Mouse (Mus musculus) MEL (cell line): ENCODE measurements around the gene Skap2. TPM values are rescaled to one million over a fixed set of nuclear protein-coding genes. Genes with fewer than 3 reads are reported as not detected.

Experiments
- DNase-seq: peaks from one replicate; pipeline ENCODE4 v3.0.0; 2011; ENCODE audit warnings: low read depth, low spot score
- H3K27ac ChIP-seq: 2 replicates; pipeline ENCODE4 v1.5.1; 2012; ENCODE audit warnings: low read depth, mild to moderate bottlenecking, control low read depth, low read length, moderate library complexity; ENCODE audit not compliant: control insufficient read depth
- H3K27me3 ChIP-seq, 2 experiments: fragments of 150-350 bp in 1 of 2; sonication (generic) in 1 of 2; 2 replicates each; pipeline ENCODE4 v1.6.1; 2012; ENCODE audit warnings: low read length in 2 of 2, mild to moderate bottlenecking in 2 of 2, improper control_type of control experiment in 1 of 2, moderate library complexity in 1 of 2; ENCODE audit not compliant: insufficient read depth in 2 of 2, control insufficient read depth in 1 of 2
- H3K36me3 ChIP-seq, 2 experiments: 2 replicates each; pipeline ENCODE4 v1.6.1; 2012 to 2014; ENCODE audit warnings: low read length in 2 of 2, improper control_type of control experiment in 1 of 2, inconsistent platforms in 1 of 2, mild to moderate bottlenecking in 1 of 2; ENCODE audit not compliant: insufficient read depth in 2 of 2, control insufficient read depth in 1 of 2
- H3K4me1 ChIP-seq, 2 experiments: fragments of 150-350 bp in 1 of 2; sonication (generic) in 1 of 2; 2 replicates each; pipeline ENCODE4 v1.6.1; 2012; ENCODE audit warnings: low read length in 2 of 2, improper control_type of control experiment in 1 of 2, mild to moderate bottlenecking in 1 of 2; ENCODE audit not compliant: insufficient read depth in 2 of 2, control insufficient read depth in 1 of 2
- H3K4me3 ChIP-seq, 2 experiments: fragments of 150-350 bp in 1 of 2; sonication (generic) in 1 of 2; 2 replicates each; pipeline ENCODE4 v1.5.1; 2012; ENCODE audit warnings: low read depth in 2 of 2, low read length in 2 of 2, mild to moderate bottlenecking in 2 of 2, moderate library complexity in 2 of 2, control low read depth in 1 of 2, improper control_type of control experiment in 1 of 2; ENCODE audit not compliant: control insufficient read depth in 1 of 2, insufficient read depth in 1 of 2
- H3K79me2 ChIP-seq: 2 replicates; pipeline ENCODE4 v1.6.1; 2012; ENCODE audit warnings: mild to moderate bottlenecking, low read length, moderate library complexity; ENCODE audit not compliant: control insufficient read depth, poor library complexity, insufficient read depth
- H3K9ac ChIP-seq: 2 replicates; pipeline ENCODE4 v1.6.1; 2012; ENCODE audit warnings: low read depth, mild to moderate bottlenecking, control low read depth, low read length, moderate library complexity; ENCODE audit not compliant: control insufficient read depth, poor library complexity, severe bottlenecking
- H3K9me3 ChIP-seq: fragments of 150-350 bp; sonication (generic); replicated peaks from 2 replicates; pipeline ENCODE4 v1.6.1; 2012; ENCODE audit warnings: mild to moderate bottlenecking, low read length, improper control_type of control experiment, moderate library complexity; ENCODE audit not compliant: insufficient read depth
- CHD1 ChIP-seq: IDR thresholded peaks from 2 replicates; pipeline ENCODE4 v1.6.1; 2012; ENCODE audit warnings: low read depth, mild to moderate bottlenecking, inconsistent platforms, low read length, improper control_type of control experiment
- E2F4 ChIP-seq: IDR thresholded peaks from 2 replicates; pipeline ENCODE4 v1.6.1; 2011; ENCODE audit warnings: low read depth, low read length, improper control_type of control experiment, borderline replicate concordance
- EP300 ChIP-seq, 2 experiments: IDR thresholded peaks; 2 replicates each; pipeline ENCODE4 v1.6.1; 2011; ENCODE audit warnings: improper control_type of control experiment in 2 of 2, low read length in 2 of 2, low read depth in 1 of 2, mild to moderate bottlenecking in 1 of 2
- ETS1 ChIP-seq: IDR thresholded peaks from 2 replicates; pipeline ENCODE4 v1.6.1; 2012; ENCODE audit warnings: low read depth, mild to moderate bottlenecking, inconsistent platforms, low read length, improper control_type of control experiment, moderate library complexity
- GABPA ChIP-seq: IDR thresholded peaks from 2 replicates; pipeline ENCODE4 v1.6.1; 2012; ENCODE audit warnings: low read depth, mild to moderate bottlenecking, inconsistent platforms, low read length, improper control_type of control experiment, moderate library complexity
- GATA1 ChIP-seq: IDR thresholded peaks from 2 replicates; pipeline ENCODE4 v1.6.1; 2011; ENCODE audit warnings: low read depth, low read length, improper control_type of control experiment
- HCFC1 ChIP-seq: IDR thresholded peaks from 2 replicates; pipeline ENCODE4 v1.6.1; 2012; ENCODE audit warnings: low read depth, mild to moderate bottlenecking, inconsistent platforms, low read length, improper control_type of control experiment, moderate library complexity
- JUND ChIP-seq: IDR thresholded peaks from 2 replicates; pipeline ENCODE4 v1.6.1; 2011; ENCODE audit warnings: low read depth, mild to moderate bottlenecking, improper control_type of control experiment, low read length
- MAZ ChIP-seq: IDR thresholded peaks from 2 replicates; pipeline ENCODE4 v1.6.1; 2012; ENCODE audit warnings: low read depth, mild to moderate bottlenecking, inconsistent platforms, low read length, improper control_type of control experiment
- MYB ChIP-seq: IDR thresholded peaks from 2 replicates; pipeline ENCODE4 v1.6.1; 2011; ENCODE audit warnings: mild to moderate bottlenecking, low read depth, low read length, improper control_type of control experiment
- MYC ChIP-seq: IDR thresholded peaks from 2 replicates; pipeline ENCODE4 v1.6.1; 2011; ENCODE audit warnings: low read depth, mild to moderate bottlenecking, low read length, improper control_type of control experiment, moderate library complexity
- NELFE ChIP-seq: IDR thresholded peaks from 2 replicates; pipeline ENCODE4 v1.6.1; 2011; ENCODE audit warnings: low read depth, low read length, improper control_type of control experiment
- POLR2AphosphoS2 ChIP-seq: IDR thresholded peaks from 2 replicates; pipeline ENCODE4 v1.6.1; 2011; ENCODE audit warnings: low read length, improper control_type of control experiment
- POLR2AphosphoS5 ChIP-seq: IDR thresholded peaks from 2 replicates; pipeline ENCODE4 v1.6.1; 2012; ENCODE audit warnings: low read depth, borderline replicate concordance, mild to moderate bottlenecking, inconsistent platforms, low read length, moderate library complexity, mixed read lengths
- RAD21 ChIP-seq: IDR thresholded peaks from 2 replicates; pipeline ENCODE4 v1.6.1; 2011; ENCODE audit warnings: mild to moderate bottlenecking, low read depth, low read length, improper control_type of control experiment
- RCOR1 ChIP-seq: IDR thresholded peaks from 2 replicates; pipeline ENCODE4 v1.6.1; 2012; ENCODE audit warnings: low read depth, mild to moderate bottlenecking, inconsistent platforms, low read length, improper control_type of control experiment
- TAL1 ChIP-seq: IDR thresholded peaks from 2 replicates; pipeline ENCODE4 v1.6.1; 2012; ENCODE audit warnings: mild to moderate bottlenecking, inconsistent platforms, low read length, moderate library complexity, mixed read lengths
- TBP ChIP-seq: IDR thresholded peaks from 2 replicates; pipeline ENCODE4 v1.8.0; 2011; ENCODE audit warnings: low read depth, low read length, improper control_type of control experiment
- TCF12 ChIP-seq: IDR thresholded peaks from 2 replicates; pipeline ENCODE4 v1.6.1; 2014; ENCODE audit warnings: low read depth, mild to moderate bottlenecking, inconsistent platforms, low read length, improper control_type of control experiment, moderate library complexity
- USF2 ChIP-seq, 2 experiments: IDR thresholded peaks; 2 replicates each; pipeline ENCODE4 v1.6.1; 2011 to 2012; ENCODE audit warnings: improper control_type of control experiment in 2 of 2, low read length in 2 of 2, borderline replicate concordance in 1 of 2, inconsistent platforms in 1 of 2, low read depth in 1 of 2, mild to moderate bottlenecking in 1 of 2; ENCODE audit not compliant: insufficient read depth in 1 of 2
- ZC3H11A ChIP-seq: IDR thresholded peaks from 2 replicates; pipeline ENCODE4 v1.6.1; 2012; ENCODE audit warnings: low read depth, mild to moderate bottlenecking, inconsistent platforms, low read length, improper control_type of control experiment
- ZNF384 ChIP-seq: IDR thresholded peaks from 2 replicates; pipeline ENCODE4 v1.6.1; 2012; ENCODE audit warnings: low read depth, mild to moderate bottlenecking, inconsistent platforms, low read length, improper control_type of control experiment
- polyA plus RNA-seq, 2 experiments: library from polyadenylated mRNA; stranded (reverse) in 1 of 2; unstranded in 1 of 2; fragments of >175 nt in 1 of 2; fragments of >200 nt in 1 of 2; gene quantifications; 2 replicates each; pipeline versions ENCODE4 v1.2.1 to v1.2.4; 2012; ENCODE audit warnings: low replicate concordance in 2 of 2, low read depth in 1 of 2; ENCODE audit not compliant: insufficient read length in 2 of 2, insufficient read depth in 1 of 2, missing spikeins in 1 of 2
- total RNA-seq: library from RNA; depleted of rRNA; stranded (reverse); fragments of 300-350 nt; gene quantifications from 2 replicates; pipeline ENCODE4 v1.2.3, GENCODE M21; 2012

Gene Skap2
- total and polyA plus RNA-seq, 3 experiments: 17.8 to 31.3 TPM; not detected in 1

- no peaks in the 10 kb centered on the region for H3K4me1 ChIP-seq
- no peaks in the 10 kb centered on the region for H3K79me2 ChIP-seq
- TF ChIP-seq USF2 (IDR thresholded peaks at IDR 0.05; ENCODE audit: borderline replicate concordance in 1 of 2, insufficient read depth in 1 of 2, low read depth in 1 of 2, low read length in 2 of 2): no peak
- no peak for TF ChIP-seq RAD21
- no peak for TF ChIP-seq NELFE
- no peak for TF ChIP-seq RCOR1
- TF ChIP-seq TAL1: no peak
- TF ChIP-seq MAZ: no peak
- no peak for TF ChIP-seq ZC3H11A
- no peak for TF ChIP-seq GABPA
- no peak for TF ChIP-seq POLR2AphosphoS2
- TF ChIP-seq JUND: no peak
- TF ChIP-seq MYB: no peak
- TF ChIP-seq MYC: no peak
- TF ChIP-seq E2F4: no peak
- H3K9ac ChIP-seq: no peak overlapping the region
- no peak overlapping the region for H3K27ac ChIP-seq
- peaks cover 0 to 2% of the 10 kb centered on the region in 2 experiments; a peak in 3 of 4 replicates for H3K27me3 ChIP-seq
- H3K4me3 ChIP-seq: no peak overlapping the region
- H3K36me3 ChIP-seq: no peaks in the 10 kb centered on the region
- H3K9me3 ChIP-seq: no peaks in the 10 kb centered on the region
- no peak for DNase-seq
Measured at GRCm38 (mm10) chr6:51851544-51851943, 160.8 kb downstream of the Skap2 start.

DNA sequence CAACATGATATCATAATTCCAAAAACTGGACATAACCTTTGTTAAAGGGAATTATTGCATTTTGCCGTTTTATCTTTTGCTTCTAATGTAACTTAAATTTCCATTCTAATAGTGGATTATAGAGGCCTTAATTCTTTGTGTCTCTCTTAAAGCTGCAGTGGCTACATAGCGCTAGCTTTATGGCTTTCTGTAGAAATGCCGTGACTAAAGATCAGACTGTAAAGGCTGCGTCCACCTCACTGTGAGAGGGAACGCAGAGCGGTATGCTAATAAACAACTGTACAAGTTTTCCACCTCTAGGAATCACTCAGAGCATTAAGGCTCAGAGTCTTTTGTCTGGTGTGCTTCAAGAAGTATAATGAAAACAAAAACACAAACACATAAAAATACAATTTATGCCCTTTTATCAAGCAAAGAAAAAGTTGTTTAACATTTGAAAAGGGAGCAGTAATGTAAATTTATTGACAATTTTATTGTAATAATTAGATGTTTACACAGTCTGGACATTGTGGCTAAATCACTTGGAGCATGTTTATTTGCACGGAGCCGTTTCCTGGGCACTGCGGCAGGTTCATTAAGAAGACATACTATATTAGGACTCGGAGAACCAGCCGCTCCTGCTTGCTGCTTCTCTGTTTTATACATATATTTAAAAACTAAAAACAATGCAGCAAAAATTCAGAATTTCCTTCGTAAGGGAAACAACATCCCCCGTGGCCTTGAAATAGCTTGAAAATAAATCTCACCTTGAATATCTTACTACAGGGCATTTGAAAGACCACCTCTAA is 162.1 kb downstream of the Skap2 start:
- TF ChIP-seq ETS1 (no peak), TCF12 (no peak), CHD1 (no peak), GATA1 (no peak), E2F4 (no peak), TAL1 (no peak), POLR2AphosphoS5 (no peak), ZNF384 (no peak), RCOR1 (no peak), HCFC1 (no peak), MYC (no peak), EP300 (IDR thresholded peaks at IDR 0.05; ENCODE audit: low read depth in 1 of 2, low read length in 2 of 2) (no peak), POLR2AphosphoS2 (no peak), TBP (no peak)
- TF ChIP-seq, all 39 proteins: peak for 0
- Histone ChIP-seq H3K36me3 (no peaks in the 10 kb centered on the region), H3K4me1 (no peaks in the 10 kb centered on the region), H3K27me3 (peaks cover 0 to 2% of the 10 kb centered on the region in 2 experiments; a peak in 3 of 4 replicates), H3K27ac (no peak overlapping the region), H3K4me3 (no peak overlapping the region), H3K9ac (no peak overlapping the region), H3K79me2 (no peaks in the 10 kb centered on the region), H3K9me3 (no peaks in the 10 kb centered on the region)
- no peak for DNase-seq
